Mouse (Mus musculus) MEL (cell line): ENCODE data around the gene Olfr10. TPM values are rescaled to one million over a fixed set of nuclear protein-coding genes. Genes with fewer than 3 reads are reported as not detected.

Experiments
- DNase-seq: peaks from one replicate; pipeline ENCODE4 v3.0.0; 2011; ENCODE audit warnings: low read depth, low spot score
- H3K27ac ChIP-seq: 2 replicates; pipeline ENCODE4 v1.5.1; 2012; ENCODE audit warnings: low read depth, mild to moderate bottlenecking, control low read depth, low read length, moderate library complexity; ENCODE audit not compliant: control insufficient read depth
- H3K27me3 ChIP-seq, 2 experiments: fragments of 150-350 bp in 1 of 2; sonication (generic) in 1 of 2; 2 replicates each; pipeline ENCODE4 v1.6.1; 2012; ENCODE audit warnings: low read length in 2 of 2, mild to moderate bottlenecking in 2 of 2, improper control_type of control experiment in 1 of 2, moderate library complexity in 1 of 2; ENCODE audit not compliant: insufficient read depth in 2 of 2, control insufficient read depth in 1 of 2
- H3K36me3 ChIP-seq, 2 experiments: 2 replicates each; pipeline ENCODE4 v1.6.1; 2012 to 2014; ENCODE audit warnings: low read length in 2 of 2, improper control_type of control experiment in 1 of 2, inconsistent platforms in 1 of 2, mild to moderate bottlenecking in 1 of 2; ENCODE audit not compliant: insufficient read depth in 2 of 2, control insufficient read depth in 1 of 2
- H3K4me1 ChIP-seq, 2 experiments: fragments of 150-350 bp in 1 of 2; sonication (generic) in 1 of 2; 2 replicates each; pipeline ENCODE4 v1.6.1; 2012; ENCODE audit warnings: low read length in 2 of 2, improper control_type of control experiment in 1 of 2, mild to moderate bottlenecking in 1 of 2; ENCODE audit not compliant: insufficient read depth in 2 of 2, control insufficient read depth in 1 of 2
- H3K4me3 ChIP-seq, 2 experiments: fragments of 150-350 bp in 1 of 2; sonication (generic) in 1 of 2; 2 replicates each; pipeline ENCODE4 v1.5.1; 2012; ENCODE audit warnings: low read depth in 2 of 2, low read length in 2 of 2, mild to moderate bottlenecking in 2 of 2, moderate library complexity in 2 of 2, control low read depth in 1 of 2, improper control_type of control experiment in 1 of 2; ENCODE audit not compliant: control insufficient read depth in 1 of 2, insufficient read depth in 1 of 2
- H3K79me2 ChIP-seq: 2 replicates; pipeline ENCODE4 v1.6.1; 2012; ENCODE audit warnings: mild to moderate bottlenecking, low read length, moderate library complexity; ENCODE audit not compliant: control insufficient read depth, poor library complexity, insufficient read depth
- H3K9ac ChIP-seq: 2 replicates; pipeline ENCODE4 v1.6.1; 2012; ENCODE audit warnings: low read depth, mild to moderate bottlenecking, control low read depth, low read length, moderate library complexity; ENCODE audit not compliant: control insufficient read depth, poor library complexity, severe bottlenecking
- H3K9me3 ChIP-seq: fragments of 150-350 bp; sonication (generic); replicated peaks from 2 replicates; pipeline ENCODE4 v1.6.1; 2012; ENCODE audit warnings: mild to moderate bottlenecking, low read length, improper control_type of control experiment, moderate library complexity; ENCODE audit not compliant: insufficient read depth
- BHLHE40 ChIP-seq: IDR thresholded peaks from 2 replicates; pipeline ENCODE4 v1.6.1; 2012; ENCODE audit warnings: low read depth, mild to moderate bottlenecking, inconsistent platforms, low read length, improper control_type of control experiment, borderline replicate concordance
- CHD1 ChIP-seq: IDR thresholded peaks from 2 replicates; pipeline ENCODE4 v1.6.1; 2012; ENCODE audit warnings: low read depth, mild to moderate bottlenecking, inconsistent platforms, low read length, improper control_type of control experiment
- CHD2 ChIP-seq: IDR thresholded peaks from 2 replicates; pipeline ENCODE4 v1.6.1; 2011; ENCODE audit warnings: low read length, improper control_type of control experiment
- CTCF ChIP-seq, 3 experiments: IDR thresholded peaks in 2 of 3; conservative IDR thresholded peaks in 1 of 3; 2 replicates each; pipeline ENCODE4 v1.5.1; 2011 to 2012; ENCODE audit warnings: low read length in 3 of 3, low read depth in 2 of 3, mild to moderate bottlenecking in 2 of 3, improper control_type of control experiment in 1 of 3, inconsistent platforms in 1 of 3, mixed read lengths in 1 of 3, moderate library complexity in 1 of 3; ENCODE audit not compliant: control insufficient read depth in 1 of 3, insufficient read depth in 1 of 3, poor library complexity in 1 of 3, severe bottlenecking in 1 of 3
- EP300 ChIP-seq, 2 experiments: IDR thresholded peaks; 2 replicates each; pipeline ENCODE4 v1.6.1; 2011; ENCODE audit warnings: improper control_type of control experiment in 2 of 2, low read length in 2 of 2, low read depth in 1 of 2, mild to moderate bottlenecking in 1 of 2
- MAX ChIP-seq: IDR thresholded peaks from 2 replicates; pipeline ENCODE4 v1.6.1; 2011; ENCODE audit warnings: low read length, improper control_type of control experiment
- MEF2A ChIP-seq: IDR thresholded peaks from 2 replicates; pipeline ENCODE4 v1.6.1; 2014; ENCODE audit warnings: low read depth, mild to moderate bottlenecking, inconsistent platforms, low read length, improper control_type of control experiment; ENCODE audit not compliant: poor library complexity, insufficient replicate concordance, severe bottlenecking; ENCODE audit errors: extremely low read depth
- MXI1 ChIP-seq: IDR thresholded peaks from 2 replicates; pipeline ENCODE4 v1.6.1; 2011; ENCODE audit warnings: mild to moderate bottlenecking, low read depth, low read length, improper control_type of control experiment
- MYB ChIP-seq: IDR thresholded peaks from 2 replicates; pipeline ENCODE4 v1.6.1; 2011; ENCODE audit warnings: mild to moderate bottlenecking, low read depth, low read length, improper control_type of control experiment
- MYC ChIP-seq: IDR thresholded peaks from 2 replicates; pipeline ENCODE4 v1.6.1; 2011; ENCODE audit warnings: low read depth, mild to moderate bottlenecking, low read length, improper control_type of control experiment, moderate library complexity
- NELFE ChIP-seq: IDR thresholded peaks from 2 replicates; pipeline ENCODE4 v1.6.1; 2011; ENCODE audit warnings: low read depth, low read length, improper control_type of control experiment
- POLR2AphosphoS2 ChIP-seq: IDR thresholded peaks from 2 replicates; pipeline ENCODE4 v1.6.1; 2011; ENCODE audit warnings: low read length, improper control_type of control experiment
- RCOR1 ChIP-seq: IDR thresholded peaks from 2 replicates; pipeline ENCODE4 v1.6.1; 2012; ENCODE audit warnings: low read depth, mild to moderate bottlenecking, inconsistent platforms, low read length, improper control_type of control experiment
- SIN3A ChIP-seq: IDR thresholded peaks from 2 replicates; pipeline ENCODE4 v1.6.1; 2012; ENCODE audit warnings: low read length, improper control_type of control experiment, inconsistent platforms
- SMC3 ChIP-seq: IDR thresholded peaks from 2 replicates; pipeline ENCODE4 v1.6.1; 2011; ENCODE audit warnings: low read depth, low read length, improper control_type of control experiment
- TBP ChIP-seq: IDR thresholded peaks from 2 replicates; pipeline ENCODE4 v1.8.0; 2011; ENCODE audit warnings: low read depth, low read length, improper control_type of control experiment
- UBTF ChIP-seq: IDR thresholded peaks from 2 replicates; pipeline ENCODE4 v1.6.1; 2012; ENCODE audit warnings: low read depth, mild to moderate bottlenecking, inconsistent platforms, low read length, improper control_type of control experiment, moderate library complexity, borderline replicate concordance; ENCODE audit not compliant: insufficient read depth
- USF2 ChIP-seq, 2 experiments: IDR thresholded peaks; 2 replicates each; pipeline ENCODE4 v1.6.1; 2011 to 2012; ENCODE audit warnings: improper control_type of control experiment in 2 of 2, low read length in 2 of 2, borderline replicate concordance in 1 of 2, inconsistent platforms in 1 of 2, low read depth in 1 of 2, mild to moderate bottlenecking in 1 of 2; ENCODE audit not compliant: insufficient read depth in 1 of 2
- ZMIZ1 ChIP-seq: IDR thresholded peaks from 2 replicates; pipeline ENCODE4 v1.6.1; 2012; ENCODE audit warnings: low read depth, mild to moderate bottlenecking, inconsistent platforms, low read length, improper control_type of control experiment, moderate library complexity
- polyA plus RNA-seq, 2 experiments: library from polyadenylated mRNA; stranded (reverse) in 1 of 2; unstranded in 1 of 2; fragments of >175 nt in 1 of 2; fragments of >200 nt in 1 of 2; gene quantifications; 2 replicates each; pipeline versions ENCODE4 v1.2.1 to v1.2.4; 2012; ENCODE audit warnings: low replicate concordance in 2 of 2, low read depth in 1 of 2; ENCODE audit not compliant: insufficient read length in 2 of 2, insufficient read depth in 1 of 2, missing spikeins in 1 of 2
- total RNA-seq: library from RNA; depleted of rRNA; stranded (reverse); fragments of 300-350 nt; gene quantifications from 2 replicates; pipeline ENCODE4 v1.2.3, GENCODE M21; 2012; rRNA removed

The Olfr10 gene
- not detected in 2 replicates for total RNA-seq
- polyA plus RNA-seq, result not detected

DNA sequence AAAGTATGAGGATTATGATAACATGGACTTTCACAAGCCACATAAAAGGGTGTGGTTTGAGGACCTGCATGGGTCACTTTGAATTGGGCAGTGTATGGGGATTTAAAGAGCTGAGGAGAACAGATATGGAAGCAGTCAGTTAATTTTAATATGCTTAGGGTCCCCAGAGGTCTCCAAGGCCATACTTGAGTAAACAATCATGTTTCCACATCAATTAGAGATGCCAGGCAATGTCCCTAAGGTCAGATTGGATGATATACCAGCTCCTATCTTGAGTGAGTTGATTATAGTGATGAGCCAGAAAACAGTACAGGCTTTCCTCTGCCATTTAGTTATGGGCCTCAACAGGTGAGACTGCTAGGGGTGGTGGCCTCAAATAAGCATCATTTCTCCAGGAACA is at the start of gene Olfr10:
TSS of gene Olfr10 (plus strand) at position 301 of the 400 bp plus-strand sequence.
- Histone ChIP-seq H3K79me2 (no peaks in the 10 kb centered on the region), H3K9me3 (no peaks in the 10 kb centered on the region; the same call in 1 of the 2 replicates), H3K4me1 (no peaks in the 10 kb centered on the region), H3K9ac (no peak within 1 kb of the TSS), H3K36me3 (no peaks in the 10 kb centered on the region), H3K27ac (no peak within 1 kb of the TSS), H3K27me3 (peaks cover 0 to 2% of the 10 kb centered on the region in 2 experiments; a peak in 1 of 4 replicates), H3K4me3 (no peak within 1 kb of the TSS)
- no peak for TF ChIP-seq USF2 (IDR thresholded peaks at IDR 0.05; ENCODE audit: borderline replicate concordance in 1 of 2, insufficient read depth in 1 of 2, low read depth in 1 of 2, low read length in 2 of 2)
- TF ChIP-seq RCOR1, result no peak
- TF ChIP-seq NELFE, result no peak
- no peak for TF ChIP-seq EP300 (IDR thresholded peaks at IDR 0.05; ENCODE audit: low read depth in 1 of 2, low read length in 2 of 2)
- no peak for TF ChIP-seq CHD1
- TF ChIP-seq MYB, result no peak
- no peak for TF ChIP-seq TBP
- no peak for TF ChIP-seq MEF2A
- TF ChIP-seq MXI1, result no peak
- no peak for TF ChIP-seq BHLHE40
- TF ChIP-seq MYC, result no peak
- TF ChIP-seq SMC3, result no peak
- DNase-seq, result no peak

- Histone ChIP-seq H3K79me2 (no peaks in the 10 kb centered on the region; the same call in 1 of the 2 replicates), H3K36me3 (peaks cover 0 to 6% of the 10 kb centered on the region in 2 experiments; a peak in 1 of 4 replicates), H3K27me3 (no peaks in the 10 kb centered on the region), H3K9ac (no peak overlapping the region), H3K4me3 (no peak overlapping the region), H3K9me3 (no peaks in the 10 kb centered on the region), H3K4me1 (no peaks in the 10 kb centered on the region), H3K27ac (no peak overlapping the region)
- TF ChIP-seq CHD2 (no peak), POLR2AphosphoS2 (no peak), SIN3A (no peak), MAX (no peak), ZMIZ1 (no peak), CTCF (IDR thresholded peaks at IDR 0.05 in 2 of 3, conservative IDR thresholded peaks at IDR 0.05 in 1 of 3; ENCODE audit: control insufficient read depth in 1 of 3, insufficient read depth in 1 of 3, low read depth in 2 of 3, low read length in 3 of 3, poor library complexity in 1 of 3, severe bottlenecking in 1 of 3) (no peak), MEF2A (no peak), UBTF (no peak), EP300 (IDR thresholded peaks at IDR 0.05; ENCODE audit: low read depth in 1 of 2, low read length in 2 of 2) (no peak)
- DNase-seq, result no peak
Observed at GRCm38 (mm10) chr11:49259296-49259695, 45.2 kb upstream of the Olfr10 start.
